Mouse (Mus musculus) midbrain, embryonic 10.5 days (tissue): ENCODE results near the gene Egln1. TPM values are rescaled to one million over a fixed set of nuclear protein-coding genes. Genes with fewer than 3 reads are reported as not detected.

ENCODE experiments used
- DNase-seq: peaks from one replicate; pipeline ENCODE4 v3.0.0-alpha.2; 2017; ENCODE audit warnings: low spot score
- H3K27ac ChIP-seq: fragments of 300-500 bp; sonication (generic); replicated peaks from 2 replicates; pipeline ENCODE4 v1.5.1; 2016; ENCODE audit warnings: mild to moderate bottlenecking
- H3K27me3 ChIP-seq: fragments of 300-500 bp; sonication (generic); 2 replicates; pipeline ENCODE4 v1.6.1; 2016; ENCODE audit warnings: low read depth, mild to moderate bottlenecking; ENCODE audit not compliant: poor library complexity, severe bottlenecking
- H3K36me3 ChIP-seq: fragments of 300-500 bp; sonication (generic); 2 replicates; pipeline ENCODE4 v1.6.1; 2016; ENCODE audit warnings: mild to moderate bottlenecking, moderate library complexity
- H3K4me1 ChIP-seq: fragments of 300-500 bp; sonication (generic); 2 replicates; pipeline ENCODE4 v1.6.1; 2016
- H3K4me3 ChIP-seq: fragments of 300-500 bp; sonication (generic); 2 replicates; pipeline ENCODE4 v1.5.1; 2016; ENCODE audit warnings: mild to moderate bottlenecking, moderate library complexity
- H3K9me3 ChIP-seq: fragments of 300-500 bp; sonication (generic); replicated peaks from 2 replicates; pipeline ENCODE4 v1.6.1; 2016; ENCODE audit warnings: mild to moderate bottlenecking
- WGBS: fragments of 180-500 bp; shearing (Covaris S2); methylation state at CpG from one replicate; pipeline ENCODE4 v1.1.7; 2016; 5-methylcytosine and 5-hydroxymethylcytosine counted together
- polyA plus RNA-seq: library from polyadenylated mRNA; unstranded; fragments of >200 nt; fragmentation: Nextera tagmentation; extraction: Ambion mirVana; gene quantifications from 2 replicates; pipeline ENCODE4 v1.2.1, GENCODE M21; 2016

The Egln1 gene
- polyA plus RNA-seq, 1 experiment from 2014 or later: 11.9 TPM

GRCm38 (mm10) chr8:124892596-124892995 lies 56.5 kb downstream of the Egln1 start:
- H3K9me3 ChIP-seq: peaks cover 10% of the 10 kb centered on the region; the same call in 1 of the 2 replicates
- no peak for DNase-seq
- WGBS: 77% methylated on average over 3 of the region's 3 CpGs
- H3K36me3 ChIP-seq: peaks cover 76% of the 10 kb centered on the region
- peaks cover 21% of the 10 kb centered on the region for H3K4me1 ChIP-seq
- H3K27ac ChIP-seq: no peak overlapping the region
- no peak overlapping the region for H3K4me3 ChIP-seq
- H3K27me3 ChIP-seq: no peaks in the 10 kb centered on the region

- no peak for DNase-seq
- Histone ChIP-seq H3K27me3 (no peaks in the 10 kb centered on the region), H3K4me1 (no peaks in the 10 kb centered on the region), H3K27ac (no peak overlapping the region), H3K9me3 (peaks cover 13% of the 10 kb centered on the region; the same call in 1 of the 2 replicates), H3K4me3 (no peak overlapping the region), H3K36me3 (peaks cover 91% of the 10 kb centered on the region)
- WGBS: 91% methylated on average over 5 of the region's 5 CpGs
Observed at GRCm38 (mm10) chr8:124888385-124888784, 60.7 kb downstream of the Egln1 start.

- no peaks in the 10 kb centered on the region for H3K27me3 ChIP-seq
- H3K4me3 ChIP-seq: no peak overlapping the region
- no peaks in the 10 kb centered on the region for H3K9me3 ChIP-seq
- no peak overlapping the region for H3K27ac ChIP-seq
- WGBS: 92% methylated on average over 10 of the region's 10 CpGs
- H3K4me1 ChIP-seq: no peaks in the 10 kb centered on the region
- no peak for DNase-seq
- peaks cover 99% of the 10 kb centered on the region for H3K36me3 ChIP-seq
Observed at GRCm38 (mm10) chr8:124878946-124879526, 70.1 kb downstream of the Egln1 start.

- peaks cover 99% of the 10 kb centered on the region for H3K36me3 ChIP-seq
- WGBS: 95% methylated on average over 5 of the region's 5 CpGs
- H3K9me3 ChIP-seq: no peaks in the 10 kb centered on the region
- no peak overlapping the region for H3K4me3 ChIP-seq
- H3K27ac ChIP-seq: no peak overlapping the region
- no peak for DNase-seq
- no peaks in the 10 kb centered on the region for H3K4me1 ChIP-seq
- no peaks in the 10 kb centered on the region for H3K27me3 ChIP-seq
Observed at GRCm38 (mm10) chr8:124878141-124878540, 71.0 kb downstream of the Egln1 start.

- 92% methylated on average over 5 of the region's 5 CpGs for WGBS
- DNase-seq: no peak
- H3K36me3 ChIP-seq: peaks cover 78% of the 10 kb centered on the region
Observed at GRCm38 (mm10) chr8:124872690-124873089, 76.4 kb downstream of the Egln1 start.

GRCm38 (mm10) chr8:124872081-124872480 lies 77.0 kb downstream of the Egln1 start:
- no peak for DNase-seq
- H3K4me3 ChIP-seq: no peak overlapping the region
- no peak overlapping the region for H3K27ac ChIP-seq
- H3K9me3 ChIP-seq: no peaks in the 10 kb centered on the region
- 94% methylated on average over 7 of the region's 7 CpGs for WGBS
- no peaks in the 10 kb centered on the region for H3K27me3 ChIP-seq
- H3K36me3 ChIP-seq: peaks cover 76% of the 10 kb centered on the region
- peaks cover 11% of the 10 kb centered on the region; the same call in 1 of the 2 replicates for H3K4me1 ChIP-seq

More at GRCm38 (mm10) chr8:124872690-124873089, 76.4 kb downstream of the Egln1 start:
- H3K27me3 ChIP-seq: no peaks in the 10 kb centered on the region
- H3K27ac ChIP-seq: no peak overlapping the region
- H3K4me1 ChIP-seq: peaks cover 8% of the 10 kb centered on the region; the same call in 1 of the 2 replicates
- no peaks in the 10 kb centered on the region for H3K9me3 ChIP-seq
- no peak overlapping the region for H3K4me3 ChIP-seq

- WGBS: 95% methylated on average over 7 of the region's 7 CpGs
- no peaks in the 10 kb centered on the region for H3K27me3 ChIP-seq
- DNase-seq: no peak
Observed at GRCm38 (mm10) chr8:124871474-124871873, 77.7 kb downstream of the Egln1 start.

GRCm38 (mm10) chr8:124869708-124870107 lies 79.4 kb downstream of the Egln1 start:
- peaks cover 64% of the 10 kb centered on the region for H3K36me3 ChIP-seq

More at GRCm38 (mm10) chr8:124871474-124871873, 77.7 kb downstream of the Egln1 start:
- peaks cover 71% of the 10 kb centered on the region for H3K36me3 ChIP-seq
- H3K9me3 ChIP-seq: no peaks in the 10 kb centered on the region
- H3K27ac ChIP-seq: no peak overlapping the region
- no peak overlapping the region for H3K4me3 ChIP-seq
- H3K4me1 ChIP-seq: peaks cover 11% of the 10 kb centered on the region; the same call in 1 of the 2 replicates

GRCm38 (mm10) chr8:124867126-124867525 lies 82.0 kb downstream of the Egln1 start:
- 89% methylated on average over 2 of the region's 2 CpGs for WGBS
- H3K27ac ChIP-seq: no peak overlapping the region
- peaks cover 38% of the 10 kb centered on the region for H3K36me3 ChIP-seq
- peaks cover 25% of the 10 kb centered on the region for H3K4me1 ChIP-seq
- no peaks in the 10 kb centered on the region for H3K9me3 ChIP-seq
- no peak overlapping the region for H3K4me3 ChIP-seq
- DNase-seq: no peak
- no peaks in the 10 kb centered on the region for H3K27me3 ChIP-seq

More at GRCm38 (mm10) chr8:124869708-124870107, 79.4 kb downstream of the Egln1 start:
- peaks cover 11% of the 10 kb centered on the region; the same call in 1 of the 2 replicates for H3K4me1 ChIP-seq
- 92% methylated on average over 6 of the region's 6 CpGs for WGBS
- no peaks in the 10 kb centered on the region for H3K27me3 ChIP-seq
- no peak overlapping the region for H3K27ac ChIP-seq
- H3K9me3 ChIP-seq: no peaks in the 10 kb centered on the region
- DNase-seq: no peak
- H3K4me3 ChIP-seq: no peak overlapping the region

GRCm38 (mm10) chr8:124866669-124867068 lies 82.5 kb downstream of the Egln1 start:
- peaks cover 34% of the 10 kb centered on the region for H3K36me3 ChIP-seq
- H3K4me1 ChIP-seq: peaks cover 29% of the 10 kb centered on the region
- no peak overlapping the region for H3K4me3 ChIP-seq
- no peaks in the 10 kb centered on the region for H3K9me3 ChIP-seq
- H3K27ac ChIP-seq: no peak overlapping the region
- 84% methylated on average over 3 of the region's 3 CpGs for WGBS
- DNase-seq: no peak
- H3K27me3 ChIP-seq: no peaks in the 10 kb centered on the region

GRCm38 (mm10) chr8:124863729-124864128 lies 85.4 kb downstream of the Egln1 start:
- WGBS: 28% methylated on average over 8 of the region's 8 CpGs
- no peak for DNase-seq
- H3K9me3 ChIP-seq: no peaks in the 10 kb centered on the region
- peak overlapping the region; percentile 98 for H3K27ac ChIP-seq
- H3K27me3 ChIP-seq: no peaks in the 10 kb centered on the region
- peaks cover 34% of the 10 kb centered on the region for H3K4me1 ChIP-seq
- peaks cover 44% of the 10 kb centered on the region for H3K36me3 ChIP-seq
- peak overlapping the region; percentile 93 for H3K4me3 ChIP-seq

GRCm38 (mm10) chr8:124863163-124863677 lies 85.9 kb downstream of the Egln1 start:
- H3K27me3 ChIP-seq: no peaks in the 10 kb centered on the region
- H3K4me1 ChIP-seq: peaks cover 29% of the 10 kb centered on the region
- H3K27ac ChIP-seq: peak overlapping the region; percentile 98
- under 1% methylated on average over 33 of the region's 33 CpGs for WGBS
- H3K9me3 ChIP-seq: no peaks in the 10 kb centered on the region
- peak overlapping the region; percentile 93 for H3K4me3 ChIP-seq
- no peak for DNase-seq
- peaks cover 49% of the 10 kb centered on the region for H3K36me3 ChIP-seq
